Mouse (Mus musculus) leukemia stem cell, adult 10-12 weeks (primary cell): Measurements from ENCODE around the gene Mbd3l1. TPM values are rescaled to one million over a fixed set of nuclear protein-coding genes. Genes with fewer than 3 reads are reported as not detected.

Source experiments
- polyA plus RNA-seq: library from polyadenylated mRNA; stranded (reverse); fragments of >175 nt; gene quantifications from 2 replicates; pipeline ENCODE4 v1.2.3, GENCODE M21; 2012; ENCODE audit warnings: low replicate concordance

Gene Mbd3l1
- polyA plus RNA-seq = not detected in 2 replicates

DNA sequence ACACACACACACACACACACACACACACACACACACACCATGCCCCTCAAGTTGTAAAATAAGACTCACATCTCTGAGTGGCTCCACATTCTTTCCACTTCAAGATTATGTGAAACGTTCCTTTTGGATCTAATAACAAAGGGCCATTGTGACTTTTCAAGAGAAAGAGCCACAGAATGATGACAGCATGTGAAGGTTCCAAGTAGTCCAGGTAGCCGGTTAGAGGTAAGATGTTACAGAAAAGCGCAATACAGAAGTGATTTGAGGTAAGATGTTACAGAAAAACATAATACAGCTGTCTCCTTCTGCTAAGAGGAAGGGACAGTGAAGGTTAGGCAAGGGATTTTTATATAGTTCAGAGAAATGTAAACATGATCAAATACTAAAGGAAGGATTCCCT is at the start of gene Mbd3l1, which contains the start of gene Zfp558:
Gene Mbd3l1 (plus strand): TSS at position 192 of the 400 bp plus-strand sequence.
Gene Zfp558 (minus strand): TSS at position 101 of the 400 bp plus-strand sequence.

DNA sequence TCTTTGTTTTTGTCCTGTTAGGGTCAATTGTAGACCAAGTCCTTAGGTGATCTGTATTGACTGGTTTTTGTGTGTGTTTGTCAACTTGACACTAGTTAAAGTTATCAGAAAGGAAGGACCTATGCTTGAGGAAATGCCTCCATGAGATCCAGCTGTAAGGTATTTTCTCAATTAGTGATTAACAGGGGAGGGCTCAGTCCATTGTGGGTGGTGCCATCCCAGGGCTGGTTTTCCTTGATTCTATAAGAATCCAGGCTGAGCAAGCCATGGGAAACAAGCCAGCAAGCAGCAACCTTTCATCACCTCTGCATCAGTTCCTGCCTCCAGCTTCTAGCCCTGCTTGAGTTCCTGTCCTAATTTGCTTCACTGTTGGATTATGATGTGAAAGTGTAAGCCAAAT is 47.8 kb upstream of the Mbd3l1 start, which contains the start of gene Mbd3l2:
Gene Mbd3l2 (plus strand): TSS at position 301 of the 400 bp plus-strand sequence.

Other genes starting within 250 kb of the Mbd3l1 start
- gene Chordc1, start 186.2 kb upstream of the Mbd3l1 start, polyA plus RNA-seq = 1.5 and 3.6 TPM in 2 replicates
- not detected in 2 replicates for gene Naalad2, start 75.4 kb upstream of the Mbd3l1 start, polyA plus RNA-seq
- gene Ubtfl1, start 73.9 kb upstream of the Mbd3l1 start, polyA plus RNA-seq = not detected in 2 replicates
- gene Mbd3l2, start 47.7 kb upstream of the Mbd3l1 start, polyA plus RNA-seq = not detected in 2 replicates
- gene Zfp558, start 91 bp upstream of the Mbd3l1 start, polyA plus RNA-seq = 0.34 and 0.47 TPM in 2 replicates
- 0.02 TPM in 1 of 2 replicates, not detected in the other for gene Muc16, start 196.2 kb downstream of the Mbd3l1 start, polyA plus RNA-seq